In genomic region chr5:72167594-72168284, GRCm38 (mm10) we compare ENCODE assay signal across 8 mouse cellular contexts. TPM values are rescaled to one million over a fixed set of nuclear protein-coding genes. Genes with fewer than 3 reads are reported as not detected.
DNase-seq lines count a peak whose midpoint lies in the region; ATAC-seq lines count a peak whose summit lies in the region.

Commd8 (minus strand) TSS chr5:72168189.

- H3K27ac ChIP-seq in hindbrain, embryonic 15.5 days (replicated peaks) = peak within 1 kb of the TSS; percentile 79

- H3K4me3 ChIP-seq in hindbrain, embryonic 15.5 days = peak within 1 kb of the TSS; percentile 73

- H3K4me2 ChIP-seq in hindbrain, embryonic 15.5 days = peak within 1 kb of the TSS; percentile 80

- H3K27me3 ChIP-seq in hindbrain, embryonic 15.5 days = no peaks in the 10 kb centered on the region

- WGBS in hindbrain, embryonic 15.5 days = under 1% methylated on average over 38 of the region's 38 CpGs

- peak; percentile 95 for DNase-seq in R1 (ENCODE audit: low read depth, low spot score)
- peak; percentile 91 to 96 for DNase-seq in cerebellum, postnatal 25 days
- DNase-seq in frontal cortex, postnatal 36 days (ENCODE audit: low spot score in 2 of 2) = peak; percentile 93 to 97
- peak; percentile 92 for DNase-seq in left cerebral cortex, adult 11 months (ENCODE audit: low spot score)
- DNase-seq in lung, postnatal 4 days = peak; percentile 96 to 97
- DNase-seq in retina, postnatal 7 days (ENCODE audit: low read depth, low spot score) = peak; percentile 87
- DNase-seq in urinary bladder, adult 2 months (ENCODE audit: low spot score) = peak; percentile 74

- no peaks in the 10 kb centered on the region for H3K36me3 ChIP-seq in hindbrain, embryonic 15.5 days

- H3K9ac ChIP-seq in hindbrain, embryonic 15.5 days = peak within 1 kb of the TSS; percentile 66

- peaks cover 17% of the 10 kb centered on the region for H3K4me1 ChIP-seq in hindbrain, embryonic 15.5 days (replicated peaks)

- H3K9me3 ChIP-seq in hindbrain, embryonic 15.5 days = no peaks in the 10 kb centered on the region

- ATAC-seq in hindbrain, embryonic 15.5 days (ENCODE audit: low FRiP score, low read depth) = peak; percentile 94

RNA-seq across cellular contexts. Expression of gene Commd8, which starts in this region (rescaled TPM):
- 135 and 139 TPM in 2 replicates for polyA plus RNA-seq in hindbrain, embryonic 15.5 days (2015; fragmentation: Nextera tagmentation; extraction: Ambion mirVana)
- polyA plus RNA-seq in urinary bladder, adult 2 months (2012; rRNA removed) = 78.9 and 81.5 TPM in 2 replicates

Comparison
In these comparisons a context has a peak if more than half of its experiments do, and no peak if none do; other contexts are left out.
1. Peak in every context shown above with its lines: DNase-seq, ATAC-seq, H3K4me3 ChIP-seq and H3K27ac ChIP-seq.